Mouse (Mus musculus): ENCODE measurements at regions not wholly inside any gene's neighbourhood (a gene's known extent, or its start where the extent isn't known, plus 50 kb on each side); places are given as distances from the start of the nearest gene placed in this dataset.
A peak's percentile ranks its signal among the peaks of the same experiment; 100 is the strongest.
"Not testable (repeated sequence)": the region's sequence is repeated elsewhere in the genome, so short reads cannot be mapped to it uniquely, and the experiment has no call there.

- no peak for DNase-seq (ENCODE audit: low read depth)
Measured at GRCm38 (mm10) chr10:30470831-30471230, 129.7 kb downstream of the Trmt11 start.

- no peak for DNase-seq (ENCODE audit: low read depth)
Measured at GRCm38 (mm10) chr10:30450616-30451015, 149.9 kb downstream of the Trmt11 start.

- no peak for DNase-seq (ENCODE audit: low read depth)
Measured at GRCm38 (mm10) chr10:30447057-30447456, 153.5 kb downstream of the Trmt11 start.

GRCm38 (mm10) chr10:30446572-30446971 is 154.0 kb downstream of the Trmt11 start:
- DNase-seq (ENCODE audit: low read depth): no peak

- no peak for DNase-seq (ENCODE audit: low read depth)
Measured at GRCm38 (mm10) chr10:30439802-30440201, 160.7 kb downstream of the Trmt11 start.

GRCm38 (mm10) chr10:30426420-30426923 is 174.1 kb downstream of the Trmt11 start:
- DNase-seq (ENCODE audit: low read depth): no peak

GRCm38 (mm10) chr10:30419391-30420043 is 181.0 kb downstream of the Trmt11 start:
- peak; percentile 12 for DNase-seq (ENCODE audit: low read depth)

- DNase-seq (ENCODE audit: low read depth): no peak
Measured at GRCm38 (mm10) chr10:30416314-30416713, 184.2 kb downstream of the Trmt11 start.

GRCm38 (mm10) chr10:30411736-30412135 is 188.8 kb downstream of the Trmt11 start:
- no peak for DNase-seq (ENCODE audit: low read depth)

GRCm38 (mm10) chr10:30405669-30406393 is 194.7 kb downstream of the Trmt11 start:
- no peak for DNase-seq (ENCODE audit: low read depth)

- no peak for DNase-seq (ENCODE audit: low read depth)
Measured at GRCm38 (mm10) chr10:30370542-30370941, 170.2 kb upstream of the Cenpw start.

GRCm38 (mm10) chr10:30360811-30361210 is 160.5 kb upstream of the Cenpw start:
- DNase-seq (ENCODE audit: low read depth): not testable (repeated sequence)

- DNase-seq (ENCODE audit: low read depth): no peak
Measured at GRCm38 (mm10) chr10:30359051-30359450, 158.7 kb upstream of the Cenpw start.

GRCm38 (mm10) chr10:30342965-30343478 is 142.7 kb upstream of the Cenpw start:
- DNase-seq (ENCODE audit: low read depth): no peak

GRCm38 (mm10) chr10:30328334-30329014 is 128.1 kb upstream of the Cenpw start:
- DNase-seq (ENCODE audit: low read depth): no peak

- DNase-seq (ENCODE audit: low read depth): no peak
Measured at GRCm38 (mm10) chr10:30327849-30328248, 127.5 kb upstream of the Cenpw start.

GRCm38 (mm10) chr10:30326861-30327260 is 126.5 kb upstream of the Cenpw start:
- no peak for DNase-seq (ENCODE audit: low read depth)

- not testable (repeated sequence) for DNase-seq (ENCODE audit: low read depth)
Measured at GRCm38 (mm10) chr10:30295871-30296270, 95.5 kb upstream of the Cenpw start.

GRCm38 (mm10) chr10:30281666-30282065 is 81.3 kb upstream of the Cenpw start:
- DNase-seq (ENCODE audit: low read depth): no peak

GRCm38 (mm10) chr10:30280451-30280850 is 80.1 kb upstream of the Cenpw start:
- DNase-seq (ENCODE audit: low read depth): no peak

GRCm38 (mm10) chr10:30279978-30280377 is 79.6 kb upstream of the Cenpw start:
- no peak for DNase-seq (ENCODE audit: low read depth)

- no peak for DNase-seq (ENCODE audit: low read depth)
Measured at GRCm38 (mm10) chr10:30278987-30279386, 78.6 kb upstream of the Cenpw start.

- no peak for DNase-seq (ENCODE audit: low read depth)
Measured at GRCm38 (mm10) chr10:30265129-30265528, 64.8 kb upstream of the Cenpw start.
